Mouse (Mus musculus) kidney, postnatal 25 days (tissue): ENCODE results near the gene Chrm3.

Source experiments
- DNase-seq, 2 experiments: peaks; one replicate each; pipeline ENCODE4 v3.0.0; 2021; ENCODE audit warnings: mixed read lengths in 2 of 2

Chrm3 gene

DNA sequence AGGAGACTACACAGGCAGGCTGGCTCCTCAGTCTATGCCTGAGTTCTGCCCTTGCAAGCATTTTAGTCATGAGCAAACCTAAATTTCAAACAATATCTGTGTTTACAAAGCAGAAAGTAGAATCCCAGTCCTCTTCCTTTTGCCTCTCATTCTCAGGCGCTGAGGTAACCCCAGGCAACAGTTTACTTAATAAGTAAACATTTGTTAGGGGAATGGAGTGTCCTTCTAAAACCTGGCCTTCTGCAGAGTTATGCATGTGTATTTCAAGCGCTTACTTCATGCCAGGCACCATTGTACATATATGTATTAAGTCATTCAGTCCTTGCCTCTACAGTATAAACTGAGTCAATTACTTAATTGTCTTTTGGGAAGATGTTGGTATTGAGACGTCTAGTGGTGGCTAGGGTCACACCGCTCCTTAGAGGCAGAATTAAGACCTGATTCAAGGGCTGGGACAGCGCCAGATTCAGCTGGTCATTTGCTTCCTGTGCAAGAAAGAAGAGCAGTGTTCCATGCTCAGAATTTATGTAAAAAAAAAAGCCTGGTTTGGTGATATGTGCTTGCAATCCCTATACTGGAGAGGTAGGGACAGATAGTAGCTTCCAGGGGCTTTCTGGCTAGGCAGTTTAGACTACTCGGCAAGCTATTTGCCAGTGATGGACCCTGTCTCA, 474.0 kb downstream of the Chrm3 start:
- peak in 1 of 2 experiments; percentile 30 for DNase-seq

DNA sequence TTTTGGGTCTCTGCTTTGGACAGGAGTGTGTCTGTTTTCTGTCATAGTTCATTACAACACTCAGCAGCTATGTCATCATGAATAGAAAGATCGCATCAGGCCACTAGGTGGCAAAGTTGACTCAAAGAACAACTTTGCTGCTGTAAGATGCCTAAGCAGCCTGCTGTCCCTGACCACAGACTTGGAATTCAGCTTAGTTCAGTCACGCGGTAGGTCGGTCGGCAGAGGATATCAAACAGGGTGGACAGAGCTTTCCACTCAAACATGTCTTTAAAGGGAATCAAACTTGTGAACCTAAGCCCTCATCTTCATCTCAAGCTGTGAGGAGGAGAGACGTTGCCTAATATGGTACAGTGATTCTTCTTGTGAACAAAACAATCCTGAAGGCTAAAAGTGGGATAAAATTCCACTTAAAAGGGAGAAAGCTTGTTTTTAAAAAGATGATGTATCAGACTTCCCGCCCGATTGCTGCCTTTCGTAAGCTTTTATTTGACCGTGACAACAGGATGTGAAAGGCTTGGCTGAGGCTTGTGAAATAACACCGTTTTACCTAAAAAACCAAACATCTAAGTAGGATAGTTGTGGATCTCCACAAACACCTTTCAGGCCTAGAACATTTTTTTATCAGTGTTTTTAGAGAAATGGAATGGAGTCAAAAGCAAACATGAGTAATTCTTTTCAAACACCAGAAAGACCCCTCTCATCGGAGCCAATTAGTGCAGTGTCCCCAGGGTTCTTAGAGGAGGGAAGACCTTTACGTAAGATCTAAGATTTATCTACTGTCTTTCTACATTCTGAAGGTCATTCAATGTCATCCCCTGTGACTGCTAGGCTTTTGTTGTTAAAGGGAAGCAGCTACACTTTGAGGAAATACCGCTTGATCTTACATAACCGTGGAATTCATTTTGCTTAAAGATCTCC, 478.0 kb downstream of the Chrm3 start:
- DNase-seq = peak; percentile 76 to 89

GRCm38 (mm10) chr13:9881930-9882329, 478.7 kb downstream of the Chrm3 start:
- DNase-seq = no peak

DNA sequence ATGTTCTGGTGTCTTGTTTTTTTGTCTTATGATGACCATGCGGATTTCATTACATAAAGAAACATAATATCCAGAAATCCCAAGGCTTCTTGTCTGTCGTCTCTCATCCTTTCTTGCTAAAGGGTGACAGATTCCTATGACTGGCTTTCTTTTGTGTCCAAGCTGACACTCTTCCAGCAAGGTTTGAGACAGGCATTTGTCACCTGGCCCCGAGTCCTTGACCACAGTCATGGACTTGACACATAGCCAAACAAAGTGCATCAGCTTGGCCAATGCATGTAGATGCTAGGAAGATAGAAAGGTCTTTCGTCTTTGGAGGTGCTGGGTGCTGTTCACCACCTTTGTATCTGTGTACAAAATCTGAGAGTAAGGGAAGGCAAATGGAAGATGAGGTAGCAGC, 480.2 kb downstream of the Chrm3 start:
- DNase-seq = no peak

- DNase-seq = no peak
Measured at GRCm38 (mm10) chr13:9878596-9879010, 482.0 kb downstream of the Chrm3 start.

DNA sequence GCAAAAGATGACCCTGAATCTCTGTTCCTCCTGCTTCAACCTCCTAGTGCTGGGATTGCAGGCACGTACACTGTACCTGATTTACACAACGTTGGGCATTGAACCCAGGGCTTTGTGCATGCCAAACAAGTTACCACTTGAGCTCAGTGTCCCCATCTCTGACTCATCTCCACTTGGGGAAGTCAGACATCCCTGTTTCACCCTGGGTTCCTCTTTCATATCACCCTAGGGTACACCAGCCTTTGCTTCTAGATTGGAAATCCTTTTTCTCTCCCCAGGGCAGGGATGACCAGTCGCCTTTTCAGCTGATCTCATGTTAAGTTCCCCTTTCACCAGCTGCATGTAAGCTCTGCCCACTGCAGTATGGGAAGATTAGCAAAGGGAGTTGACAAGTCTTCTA, 487.3 kb downstream of the Chrm3 start:
- no peak for DNase-seq

DNA sequence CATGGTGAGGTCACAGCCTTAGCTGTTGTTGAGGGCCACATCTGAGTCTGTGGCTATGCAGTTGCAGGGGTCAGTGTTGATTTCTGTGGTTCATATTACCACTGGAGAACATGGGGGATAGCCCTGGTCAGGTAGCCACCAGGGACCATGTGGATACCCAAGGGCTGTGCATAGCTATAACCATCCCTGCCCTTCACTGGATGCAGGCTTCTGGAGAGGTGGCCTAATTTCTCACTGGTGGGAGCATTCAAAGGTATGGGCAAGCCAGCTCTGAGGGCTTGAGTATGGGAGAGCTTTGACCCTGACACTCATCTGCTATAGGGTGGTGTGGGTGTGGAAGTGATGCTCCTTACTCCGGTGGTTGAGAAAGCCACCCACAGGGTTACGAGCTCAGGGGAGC, 494.5 kb downstream of the Chrm3 start:
- no peak for DNase-seq

DNA sequence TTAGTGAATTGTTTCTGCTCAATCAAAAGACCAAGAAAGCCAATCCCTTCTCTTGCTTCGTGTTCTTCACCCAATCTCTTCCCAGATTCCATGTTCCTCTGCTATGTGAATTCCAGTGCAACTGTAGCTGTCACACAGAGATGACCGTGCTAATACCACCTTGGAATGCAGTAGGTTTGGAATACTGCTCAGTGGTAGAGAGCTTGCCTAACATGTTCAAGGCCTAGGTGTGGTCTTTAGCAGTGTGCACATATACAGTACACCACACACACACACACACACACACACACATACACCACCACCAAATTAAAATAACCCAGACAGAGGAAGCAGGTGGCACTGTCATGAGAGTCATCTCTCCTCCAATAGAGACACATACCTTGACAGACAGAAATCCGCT, 513.1 kb downstream of the Chrm3 start:
- no peak for DNase-seq

DNA sequence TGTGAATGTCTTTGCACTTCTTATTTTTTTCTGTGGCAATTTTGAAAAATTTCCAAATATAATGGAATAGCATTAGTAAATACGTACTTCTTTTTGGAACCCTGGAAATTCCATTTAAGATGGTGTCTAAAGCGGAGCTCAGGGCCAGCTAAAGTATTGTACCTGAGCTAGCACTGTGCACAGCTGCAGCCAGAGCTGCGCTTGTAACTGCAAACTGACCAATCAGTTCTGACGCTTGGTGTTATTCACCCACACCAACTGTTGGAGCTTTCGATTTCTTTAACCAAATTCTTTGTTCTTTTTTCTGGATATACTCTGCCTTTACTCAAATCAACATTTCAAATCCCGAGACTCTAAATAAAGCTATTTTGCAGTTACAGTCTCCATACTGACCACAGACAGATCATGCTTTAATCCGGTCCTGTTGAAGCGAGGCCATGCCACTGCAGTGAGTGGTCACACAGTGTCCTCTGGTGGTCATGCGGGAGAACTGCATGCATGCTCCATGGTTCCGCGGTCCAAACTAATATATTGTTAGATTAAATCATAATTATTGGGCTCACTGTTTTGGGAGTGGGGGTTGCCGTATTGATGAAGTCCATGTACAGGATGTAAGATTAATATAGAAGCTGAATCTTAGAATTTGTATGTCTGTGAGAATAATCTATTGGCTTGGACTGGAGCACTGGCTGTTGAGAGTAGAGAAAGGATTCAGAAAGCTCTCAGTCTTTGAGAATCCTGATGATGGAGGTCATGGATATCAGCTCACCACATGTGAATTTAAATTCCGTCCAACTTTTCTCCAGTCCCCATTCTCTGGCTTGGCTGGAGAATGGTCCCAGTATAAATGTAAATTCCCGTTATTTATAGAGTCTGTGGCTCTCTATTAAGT, 513.9 kb downstream of the Chrm3 start:
- peak; percentile 59 to 60 for DNase-seq

GRCm38 (mm10) chr13:9834146-9834679, 526.4 kb downstream of the Chrm3 start:
- peak; percentile 78 to 81 for DNase-seq

DNA sequence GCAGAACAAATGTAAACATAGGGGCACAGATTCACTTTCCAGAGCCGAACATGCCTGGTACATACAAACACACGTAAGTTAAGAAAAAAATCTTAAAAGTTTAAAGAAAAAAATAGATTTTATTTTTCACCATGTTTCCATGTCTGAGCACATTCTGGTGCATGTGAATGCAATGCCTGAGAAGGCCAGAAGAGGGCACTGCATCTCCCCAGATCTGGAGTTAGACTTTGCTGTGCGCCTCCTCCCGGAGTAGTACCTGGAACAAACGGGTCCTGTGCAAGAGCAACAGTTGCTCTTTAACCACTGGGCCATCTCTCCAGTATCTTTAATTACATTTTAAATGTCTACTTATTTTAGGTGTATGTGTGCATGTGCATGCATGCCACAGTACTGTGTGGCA, 534.4 kb downstream of the Chrm3 start:
- DNase-seq = peak; percentile 37 to 59
